8 mouse cellular contexts compared by ENCODE assay signal in genomic region chr8:94914701-94915101, GRCm38 (mm10). TPM values are rescaled to one million over a fixed set of nuclear protein-coding genes. Genes with fewer than 3 reads are reported as not detected.
A peak's percentile ranks its signal among the peaks of the same experiment; 100 is the strongest.
DNase-seq lines count a peak whose midpoint lies in the region; ATAC-seq lines count a peak whose summit lies in the region.

No protein-coding gene starts in this region.

- DNase-seq in forebrain, embryonic 10.5 days (ENCODE audit: extremely low spot score, low spot score) = no peak
- DNase-seq in forebrain, embryonic 11.5 days (ENCODE audit: low spot score) = no peak
- peak; percentile 30 for DNase-seq in right cerebral cortex, postnatal 14 days
- no peak for DNase-seq in right cerebral cortex, postnatal 25 days
- peak; percentile 50 for DNase-seq in yolk sac, embryonic 10.5 days (ENCODE audit: low spot score)
- no peak for DNase-seq in spleen, adult 12 weeks (ENCODE audit: low spot score)

- H3K4me2 ChIP-seq in forebrain, embryonic 11.5 days (ENCODE audit: low read depth, low read length, severe bottlenecking) = no peak overlapping the region
- H3K4me2 ChIP-seq in intestine, embryonic 16.5 days (ENCODE audit: low read depth, low read length) = no peak overlapping the region

- 0 out of 2 replicates have a peak overlapping the region, but pooled peaks have one; percentile 37 for H3K27ac ChIP-seq in forebrain, embryonic 10.5 days
- H3K27ac ChIP-seq in forebrain, embryonic 11.5 days (ENCODE audit: low read depth, low read length) = no peak overlapping the region
- H3K27ac ChIP-seq in intestine, embryonic 16.5 days (ENCODE audit: low read length) = 0 out of 2 replicates have a peak overlapping the region, but pooled peaks have one; percentile 25

- 69% methylated on average over 3 of the region's 3 CpGs for WGBS in forebrain, embryonic 10.5 days
- WGBS in forebrain, embryonic 11.5 days = 82% methylated on average over 3 of the region's 3 CpGs
- WGBS in intestine, embryonic 16.5 days = 39% methylated on average over 3 of the region's 3 CpGs

- no peak overlapping the region; the same call in 1 of the 2 replicates for H3K4me3 ChIP-seq in forebrain, embryonic 10.5 days
- no peak overlapping the region for H3K4me3 ChIP-seq in forebrain, embryonic 11.5 days (ENCODE audit: low read depth, low read length)
- no peak overlapping the region for H3K4me3 ChIP-seq in intestine, embryonic 16.5 days (ENCODE audit: low read length)

- no peaks in the 10 kb centered on the region for H3K9me3 ChIP-seq in forebrain, embryonic 10.5 days
- no peaks in the 10 kb centered on the region for H3K9me3 ChIP-seq in forebrain, embryonic 11.5 days (ENCODE audit: control insufficient read depth, low read length)
- H3K9me3 ChIP-seq in intestine, embryonic 16.5 days (ENCODE audit: control insufficient read depth, low read length) = no peaks in the 10 kb centered on the region

- no peak for ATAC-seq in forebrain, embryonic 11.5 days (replicated peaks; ENCODE audit: low FRiP score)
- ATAC-seq in intestine, embryonic 16.5 days = no peak
- no peak for ATAC-seq in megakaryocyte-erythroid progenitor cell, adult 5-6 weeks (replicated peaks; ENCODE audit: low FRiP score, low TSS enrichment, poor library complexity, severe bottlenecking)

- H3K4me1 ChIP-seq in forebrain, embryonic 10.5 days = peaks cover 59% of the 10 kb centered on the region
- peaks cover 12% of the 10 kb centered on the region; the same call in 1 of the 2 replicates for H3K4me1 ChIP-seq in forebrain, embryonic 11.5 days (replicated peaks; ENCODE audit: control insufficient read depth, insufficient read depth, low read length)
- H3K4me1 ChIP-seq in intestine, embryonic 16.5 days (ENCODE audit: control insufficient read depth, insufficient read depth, low read length) = peaks cover 44% of the 10 kb centered on the region

- peaks cover 75% of the 10 kb centered on the region for H3K27me3 ChIP-seq in forebrain, embryonic 10.5 days (ENCODE audit: poor library complexity, severe bottlenecking)
- peaks cover 24% of the 10 kb centered on the region for H3K27me3 ChIP-seq in forebrain, embryonic 11.5 days (ENCODE audit: control insufficient read depth, insufficient read depth, low read length)
- no peaks in the 10 kb centered on the region for H3K27me3 ChIP-seq in intestine, embryonic 16.5 days (replicated peaks; ENCODE audit: control insufficient read depth, insufficient read depth, low read length)

- no peak overlapping the region for H3K9ac ChIP-seq in forebrain, embryonic 11.5 days (ENCODE audit: low read length)
- no peak overlapping the region for H3K9ac ChIP-seq in intestine, embryonic 16.5 days (ENCODE audit: low read depth, low read length)

- H3K36me3 ChIP-seq in forebrain, embryonic 10.5 days (replicated peaks) = peaks cover 20% of the 10 kb centered on the region
- no peaks in the 10 kb centered on the region for H3K36me3 ChIP-seq in forebrain, embryonic 11.5 days (ENCODE audit: control insufficient read depth, insufficient read depth, low read length)
- no peaks in the 10 kb centered on the region; the same call in 1 of the 2 replicates for H3K36me3 ChIP-seq in intestine, embryonic 16.5 days (ENCODE audit: control insufficient read depth, insufficient read depth, low read length)

RNA-seq across cellular contexts. Expression of gene Ccdc102a, which starts 3.2 kb away (rescaled TPM):
- 11.9 and 13.5 TPM in 2 replicates for polyA plus RNA-seq in forebrain, embryonic 10.5 days (2016; fragmentation: Nextera tagmentation; extraction: Ambion mirVana)
- polyA plus RNA-seq in forebrain, embryonic 11.5 days (2014; fragmentation: Nextera tagmentation; extraction: Ambion mirVana) = 18.8 and 19.5 TPM in 2 replicates
- 10.9 and 11.5 TPM in 2 replicates for polyA plus RNA-seq in intestine, embryonic 16.5 days (2015; fragmentation: Nextera tagmentation; extraction: Ambion mirVana)
- total RNA-seq in megakaryocyte-erythroid progenitor cell, adult 5-6 weeks (2014; fragmentation: Nextera tagmentation) = not detected in 2 replicates
- 0.85 and 1.1 TPM in 2 replicates for total RNA-seq in megakaryocyte-erythroid progenitor cell, adult 5-6 weeks (2017)

RNA-seq across cellular contexts. Expression of gene Adgrg5, which starts 8.8 kb away (rescaled TPM):
- 0.43 and 0.62 TPM in 2 replicates for polyA plus RNA-seq in forebrain, embryonic 10.5 days (2016; fragmentation: Nextera tagmentation; extraction: Ambion mirVana)
- polyA plus RNA-seq in forebrain, embryonic 11.5 days (2014; fragmentation: Nextera tagmentation; extraction: Ambion mirVana) = 0.12 and 0.20 TPM in 2 replicates
- polyA plus RNA-seq in intestine, embryonic 16.5 days (2015; fragmentation: Nextera tagmentation; extraction: Ambion mirVana) = 1.6 and 2.8 TPM in 2 replicates
- total RNA-seq in megakaryocyte-erythroid progenitor cell, adult 5-6 weeks (2014; fragmentation: Nextera tagmentation) = 0.69 and 1.4 TPM in 2 replicates
- 0.30 and 1.8 TPM in 2 replicates for total RNA-seq in megakaryocyte-erythroid progenitor cell, adult 5-6 weeks (2017)

RNA-seq across cellular contexts. Expression of gene Dok4, which starts 38.6 kb away (rescaled TPM):
- polyA plus RNA-seq in forebrain, embryonic 10.5 days (2016; fragmentation: Nextera tagmentation; extraction: Ambion mirVana) = 14.4 and 14.9 TPM in 2 replicates
- polyA plus RNA-seq in forebrain, embryonic 11.5 days (2014; fragmentation: Nextera tagmentation; extraction: Ambion mirVana) = 19.1 and 19.9 TPM in 2 replicates
- polyA plus RNA-seq in intestine, embryonic 16.5 days (2015; fragmentation: Nextera tagmentation; extraction: Ambion mirVana) = 49.6 and 51.5 TPM in 2 replicates
- 1.2 TPM in 1 of 2 replicates, not detected in the other for total RNA-seq in megakaryocyte-erythroid progenitor cell, adult 5-6 weeks (2014; fragmentation: Nextera tagmentation)
- 1.6 TPM in 1 of 2 replicates, not detected in the other for total RNA-seq in megakaryocyte-erythroid progenitor cell, adult 5-6 weeks (2017)

RNA-seq across cellular contexts. Expression of gene Polr2c, which starts 57.5 kb away (rescaled TPM):
- polyA plus RNA-seq in forebrain, embryonic 10.5 days (2016; fragmentation: Nextera tagmentation; extraction: Ambion mirVana) = 176 and 179 TPM in 2 replicates
- 156 and 173 TPM in 2 replicates for polyA plus RNA-seq in forebrain, embryonic 11.5 days (2014; fragmentation: Nextera tagmentation; extraction: Ambion mirVana)
- polyA plus RNA-seq in intestine, embryonic 16.5 days (2015; fragmentation: Nextera tagmentation; extraction: Ambion mirVana) = 117 and 133 TPM in 2 replicates
- total RNA-seq in megakaryocyte-erythroid progenitor cell, adult 5-6 weeks (2014; fragmentation: Nextera tagmentation) = 62.4 and 91.6 TPM in 2 replicates
- total RNA-seq in megakaryocyte-erythroid progenitor cell, adult 5-6 weeks (2017) = 49.2 and 93.1 TPM in 2 replicates

RNA-seq across cellular contexts. Expression of gene Adgrg1, which starts 59.9 kb away (rescaled TPM):
- 94.8 and 107 TPM in 2 replicates for polyA plus RNA-seq in forebrain, embryonic 10.5 days (2016; fragmentation: Nextera tagmentation; extraction: Ambion mirVana)
- polyA plus RNA-seq in forebrain, embryonic 11.5 days (2014; fragmentation: Nextera tagmentation; extraction: Ambion mirVana) = 177 and 184 TPM in 2 replicates
- polyA plus RNA-seq in intestine, embryonic 16.5 days (2015; fragmentation: Nextera tagmentation; extraction: Ambion mirVana) = 24.4 and 26.8 TPM in 2 replicates
- 150 and 156 TPM in 2 replicates for total RNA-seq in megakaryocyte-erythroid progenitor cell, adult 5-6 weeks (2014; fragmentation: Nextera tagmentation)
- total RNA-seq in megakaryocyte-erythroid progenitor cell, adult 5-6 weeks (2017) = 85.4 and 123 TPM in 2 replicates

Comparison
In these comparisons a context has a peak if more than half of its experiments do, and no peak if none do; other contexts are left out.
1. DNase-seq: peak in right cerebral cortex, postnatal 14 days (single experiment) and yolk sac, embryonic 10.5 days (single experiment); none in forebrain, embryonic 10.5 days (single experiment), forebrain, embryonic 11.5 days (single experiment), right cerebral cortex, postnatal 25 days (single experiment) and spleen, adult 12 weeks (single experiment).